8 mouse cellular contexts compared by ENCODE assay signal in the genomic region with DNA sequence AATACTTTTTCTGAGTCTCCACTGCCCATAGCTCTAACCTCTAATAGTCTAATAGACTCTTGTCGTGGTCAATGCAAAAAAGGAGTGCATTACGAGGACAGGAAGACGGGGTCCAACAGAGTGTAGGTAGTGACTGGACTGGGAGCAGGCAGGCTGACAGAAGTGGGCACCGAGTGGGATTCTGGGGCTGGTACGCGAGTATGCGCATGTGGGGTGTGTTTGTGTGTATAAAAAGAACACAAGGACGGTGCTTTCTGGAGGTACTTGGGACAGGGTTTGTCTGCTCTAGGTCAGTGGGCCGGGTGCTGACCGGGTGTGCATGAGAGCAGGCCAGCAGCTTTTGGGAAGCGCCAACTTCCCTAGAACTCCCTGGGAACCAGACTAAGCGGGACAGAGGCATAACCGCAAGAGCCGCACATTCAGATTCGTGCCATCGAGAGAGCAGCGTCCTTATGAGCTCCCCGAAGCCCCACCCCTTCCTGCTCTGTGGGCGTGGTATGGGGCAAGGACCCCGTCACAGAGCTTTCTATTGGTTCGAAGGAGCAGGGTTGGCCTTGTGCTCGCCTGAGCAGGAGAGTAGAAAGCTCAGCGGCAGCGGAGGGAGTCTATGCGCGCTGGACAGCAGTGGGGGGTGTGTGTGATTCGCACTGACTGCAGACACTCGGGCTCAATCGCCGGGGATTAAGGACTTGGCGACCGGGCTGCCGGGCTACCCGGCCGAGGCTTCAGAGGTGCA. TPM values are rescaled to one million over a fixed set of nuclear protein-coding genes. Genes with fewer than 3 reads are reported as not detected.
DNase-seq lines count a peak whose midpoint lies in the region; ATAC-seq and TF ChIP-seq lines count a peak whose summit lies in the region.

Efnb1 (plus strand) TSS at position 608 of the 736 bp plus-strand sequence.

- peaks cover 14% of the 10 kb centered on the region for H3K4me1 ChIP-seq in forebrain, embryonic 16.5 days (replicated peaks; ENCODE audit: control insufficient read depth, insufficient read depth, low read length)
- H3K4me1 ChIP-seq in lung, embryonic 14.5 days (ENCODE audit: insufficient read depth): 0 out of 2 replicates have a peak, but pooled peaks cover 1% of the 10 kb centered on the region
- peaks cover 30% of the 10 kb centered on the region for H3K4me1 ChIP-seq in olfactory bulb, adult 2 months (ENCODE audit: control insufficient read depth, insufficient read depth, low read length)
- H3K4me1 ChIP-seq in thymus, adult 2 months (replicated peaks; ENCODE audit: control insufficient read depth, insufficient read depth, low read length): peaks cover 13% of the 10 kb centered on the region

- TF ChIP-seq POLR2A in olfactory bulb, adult 2 months (IDR thresholded peaks at IDR 0.05; ENCODE audit: insufficient read depth, low read depth, low read length): peak; percentile 62
- no peak for TF ChIP-seq POLR2A in thymus, adult 2 months (IDR thresholded peaks at IDR 0.05; ENCODE audit: control insufficient read depth, extremely low read depth, insufficient read depth, low read length, poor library complexity)

- no peaks in the 10 kb centered on the region for H3K36me3 ChIP-seq in forebrain, embryonic 16.5 days (ENCODE audit: control insufficient read depth, insufficient read depth)
- no peaks in the 10 kb centered on the region for H3K36me3 ChIP-seq in lung, embryonic 14.5 days (ENCODE audit: insufficient read depth)
- no peaks in the 10 kb centered on the region for H3K36me3 ChIP-seq in thymus, adult 2 months (ENCODE audit: control insufficient read depth, insufficient read depth, low read length)

- no peaks in the 10 kb centered on the region for H3K9me3 ChIP-seq in forebrain, embryonic 16.5 days (ENCODE audit: control insufficient read depth, low read length)
- no peaks in the 10 kb centered on the region for H3K9me3 ChIP-seq in lung, embryonic 14.5 days (ENCODE audit: low read depth, low read length)

- H3K27ac ChIP-seq in forebrain, embryonic 16.5 days (ENCODE audit: low read length): peak within 1 kb of the TSS; percentile 88
- H3K27ac ChIP-seq in layer of hippocampus, adult 2 months: peak within 1 kb of the TSS; percentile 74
- peak within 1 kb of the TSS; percentile 89 for H3K27ac ChIP-seq in lung, embryonic 14.5 days (ENCODE audit: low read depth)
- H3K27ac ChIP-seq in olfactory bulb, adult 2 months (ENCODE audit: insufficient read depth, low read depth, low read length): peak within 1 kb of the TSS; percentile 59
- H3K27ac ChIP-seq in thymus, adult 2 months (ENCODE audit: control insufficient read depth, insufficient read depth, low read length): no peak within 1 kb of the TSS

- DNase-seq in ES-CJ7 (ENCODE audit: low read depth, low spot score): peak; percentile 90
- DNase-seq in cerebellum, adult 18-20 months: peak; percentile 82 to 89
- DNase-seq in heart, postnatal 36 days: peak; percentile 85 to 88
- DNase-seq in layer of hippocampus, adult 2 months (ENCODE audit: low spot score in 2 of 2): peak; percentile 80 to 91
- peak; percentile 94 for DNase-seq in lung, embryonic 14.5 days
- DNase-seq in thymus, adult 2 months: peak; percentile 83

- no peak for TF ChIP-seq CTCF in layer of hippocampus, adult 2 months (conservative IDR thresholded peaks at IDR 0.05)
- TF ChIP-seq CTCF in lung, embryonic 14.5 days (IDR thresholded peaks at IDR 0.05; ENCODE audit: low read depth): no peak
- no peak for TF ChIP-seq CTCF in olfactory bulb, adult 2 months (IDR thresholded peaks at IDR 0.05; ENCODE audit: insufficient read depth, low read depth, low read length)
- TF ChIP-seq CTCF in thymus, adult 2 months (IDR thresholded peaks at IDR 0.05; ENCODE audit: borderline replicate concordance, control insufficient read depth, extremely low read depth, insufficient read depth, low read length, poor library complexity): no peak

- no peaks in the 10 kb centered on the region for H3K27me3 ChIP-seq in forebrain, embryonic 16.5 days (replicated peaks; ENCODE audit: control insufficient read depth, insufficient read depth, low read length)
- H3K27me3 ChIP-seq in lung, embryonic 14.5 days (ENCODE audit: insufficient read depth, low read length): no peaks in the 10 kb centered on the region
- H3K27me3 ChIP-seq in thymus, adult 2 months (ENCODE audit: control insufficient read depth, insufficient read depth, low read length): peaks cover 5% of the 10 kb centered on the region

- 28% methylated on average over 35 of the region's 35 CpGs for WGBS in forebrain, embryonic 16.5 days
- 20% methylated on average over 35 of the region's 35 CpGs for WGBS in lung, embryonic 14.5 days
- 15% methylated on average over 35 of the region's 35 CpGs for WGBS in olfactory bulb, adult 2 months
- WGBS in thymus, adult 2 months: under 1% methylated on average over 35 of the region's 35 CpGs

- peak within 1 kb of the TSS; percentile 88 for H3K9ac ChIP-seq in forebrain, embryonic 16.5 days (replicated peaks; ENCODE audit: low read depth, low read length)
- H3K9ac ChIP-seq in lung, embryonic 14.5 days: peak within 1 kb of the TSS; percentile 81

- H3K4me2 ChIP-seq in forebrain, embryonic 16.5 days (ENCODE audit: low read length): peak within 1 kb of the TSS; percentile 62
- peak within 1 kb of the TSS; percentile 69 for H3K4me2 ChIP-seq in lung, embryonic 14.5 days

- H3K4me3 ChIP-seq in forebrain, embryonic 16.5 days (replicated peaks; ENCODE audit: low read length): peak within 1 kb of the TSS; percentile 70
- peak within 1 kb of the TSS; percentile 65 for H3K4me3 ChIP-seq in layer of hippocampus, adult 2 months
- peak within 1 kb of the TSS; percentile 65 for H3K4me3 ChIP-seq in lung, embryonic 14.5 days (ENCODE audit: low read depth, low read length)
- H3K4me3 ChIP-seq in olfactory bulb, adult 2 months (ENCODE audit: insufficient read depth, low read depth, low read length): peak within 1 kb of the TSS; percentile 76
- peak within 1 kb of the TSS; percentile 57 for H3K4me3 ChIP-seq in thymus, adult 2 months (ENCODE audit: control insufficient read depth, insufficient read depth, low read length)

- intact Hi-C loops in heart, postnatal 36 days (cut with DNase I): loop anchor here (1.0 to 10.0 kb wide), 10 partner anchors 64 to 839 kb away; partner anchors contain the start of genes Eda and Pja1

- peak; percentile 95 for ATAC-seq in forebrain, embryonic 16.5 days
- ATAC-seq in lung, embryonic 14.5 days (ENCODE audit: insufficient read depth): peak; percentile 92

RNA-seq across cellular contexts. Expression of gene Efnb1, which starts in this region (rescaled TPM):
- polyA plus RNA-seq in forebrain, embryonic 16.5 days (2015; fragmentation: Nextera tagmentation; extraction: Ambion mirVana): 50.1 and 57.6 TPM in 2 replicates
- total RNA-seq in heart, postnatal 36 days (2021): 10 to 100 TPM; 17.4 to 27.6 TPM
- total RNA-seq in layer of hippocampus, adult 2 months (2021): 10 to 100 TPM; 11.8 to 17.5 TPM
- 46.0 and 48.9 TPM in 2 replicates for polyA plus RNA-seq in lung, embryonic 14.5 days (2014; fragmentation: Nextera tagmentation; extraction: Ambion mirVana)
- not detected in 2 replicates for polyA plus RNA-seq in olfactory bulb, adult 2 months (2012; ENCODE audit: insufficient read depth, insufficient read length, low replicate concordance, missing spikeins)
- polyA plus RNA-seq in thymus, adult 2 months (2012; rRNA removed): 8.9 and 9.6 TPM in 2 replicates
